Mouse (Mus musculus) left cerebral cortex, postnatal 4 days (tissue): ENCODE results near the gene Prkar2b. TPM values are rescaled to one million over a fixed set of nuclear protein-coding genes. Genes with fewer than 3 reads are reported as not detected.

ENCODE experiments used
- DNase-seq: peaks from one replicate; pipeline ENCODE4 v3.0.0-alpha.2; 2022
- intact Hi-C: fragments of 180-260 bp; cut with DNase I; formaldehyde crosslinking; loops from one replicate; pipeline ENCODE4 v1.15.1; 2025
- total RNA-seq, 2 experiments: library from RNA; stranded (reverse); gene quantifications; 2 replicates each; pipeline ENCODE4 v1.2.3; 2021

Prkar2b gene
- total RNA-seq, 2 experiments from 2014 or later: 238 to 255 TPM

- no peak for DNase-seq
- intact Hi-C loops: loop anchor here (10.0 kb wide), 1 partner anchor 562 kb away; no protein-coding TSS in a partner anchor
Observed at GRCm38 (mm10) chr12:31936657-31937300, 124.3 kb downstream of the Prkar2b start.

GRCm38 (mm10) chr12:31931818-31932217 lies 129.3 kb downstream of the Prkar2b start:
- intact Hi-C loops: loop anchor here (10.0 kb wide), 1 partner anchor 557 kb away; no protein-coding TSS in a partner anchor
- no peak for DNase-seq

- no peak for DNase-seq
- intact Hi-C loops: loop anchor here (2.0 to 10.0 kb wide), 2 partner anchors 224 to 420 kb away; no protein-coding TSS in a partner anchor
Observed at GRCm38 (mm10) chr12:31928498-31928897, 132.6 kb downstream of the Prkar2b start.

GRCm38 (mm10) chr12:31926661-31927061 lies 134.4 kb downstream of the Prkar2b start:
- intact Hi-C loops: loop anchor here (10.0 kb wide), 1 partner anchor 222 kb away; no protein-coding TSS in a partner anchor
- peak; percentile 91 for DNase-seq

- no peak for DNase-seq
- intact Hi-C loops: loop anchor here (10.0 kb wide), 1 partner anchor 221 kb away; no protein-coding TSS in a partner anchor
Observed at GRCm38 (mm10) chr12:31925343-31925742, 135.8 kb downstream of the Prkar2b start.

- intact Hi-C loops: loop anchor here (10.0 kb wide), 1 partner anchor 219 kb away; no protein-coding TSS in a partner anchor
- DNase-seq: no peak
Observed at GRCm38 (mm10) chr12:31924135-31924534, 137.0 kb downstream of the Prkar2b start.

GRCm38 (mm10) chr12:31920464-31921405 lies 140.4 kb downstream of the Prkar2b start:
- intact Hi-C loops: loop anchor here (10.0 kb wide), 1 partner anchor 216 kb away; no protein-coding TSS in a partner anchor
- no peak for DNase-seq

GRCm38 (mm10) chr12:31917245-31917644 lies 143.9 kb downstream of the Prkar2b start:
- intact Hi-C loops: no loop called here

GRCm38 (mm10) chr12:31916691-31917090 lies 144.4 kb downstream of the Prkar2b start:
- intact Hi-C loops: no loop called here
- DNase-seq: no peak

More at GRCm38 (mm10) chr12:31917245-31917644, 143.9 kb downstream of the Prkar2b start:
- peak; percentile 79 for DNase-seq

GRCm38 (mm10) chr12:31913614-31914013 lies 147.5 kb downstream of the Prkar2b start:
- DNase-seq: peak; percentile 37
- intact Hi-C loops: no loop called here

GRCm38 (mm10) chr12:31912966-31913551 lies 148.0 kb downstream of the Prkar2b start:
- no peak for DNase-seq
- intact Hi-C loops: no loop called here

Other genes with a start within 250 kb of the Prkar2b start
- gene Hbp1, start 110.8 kb downstream of the Prkar2b start, total RNA-seq: 10 to 100 TPM; 20.5 to 21.6 TPM
- 1 to 10 TPM; 3.2 to 4.2 TPM for gene Pik3cg, start 147.4 kb upstream of the Prkar2b start, total RNA-seq